Mouse (Mus musculus): ENCODE data around the gene Rhou.

The Rhou gene

DNA sequence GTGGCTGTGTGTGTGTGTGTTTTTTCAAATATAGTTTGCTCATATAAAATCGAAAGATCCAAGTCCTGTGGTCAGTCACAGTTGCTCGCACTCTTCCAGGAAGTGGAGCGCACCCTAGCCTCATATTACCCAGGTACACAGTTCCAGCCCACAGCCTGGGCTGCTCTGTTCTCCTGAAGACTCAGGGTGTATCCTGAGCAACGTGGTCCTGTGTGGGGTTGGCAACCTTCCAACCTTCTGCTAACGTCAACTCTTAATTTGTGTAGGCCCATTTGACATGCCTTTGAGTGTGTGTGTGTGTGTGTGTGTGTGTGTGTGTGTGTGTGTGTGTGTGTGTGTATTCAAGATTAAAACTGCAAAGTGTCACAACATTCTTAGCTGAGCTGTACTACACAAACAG is 43.6 kb downstream of the Rhou start:
- DNase-seq, result peak in 1 of 2 experiments; percentile 46

DNA sequence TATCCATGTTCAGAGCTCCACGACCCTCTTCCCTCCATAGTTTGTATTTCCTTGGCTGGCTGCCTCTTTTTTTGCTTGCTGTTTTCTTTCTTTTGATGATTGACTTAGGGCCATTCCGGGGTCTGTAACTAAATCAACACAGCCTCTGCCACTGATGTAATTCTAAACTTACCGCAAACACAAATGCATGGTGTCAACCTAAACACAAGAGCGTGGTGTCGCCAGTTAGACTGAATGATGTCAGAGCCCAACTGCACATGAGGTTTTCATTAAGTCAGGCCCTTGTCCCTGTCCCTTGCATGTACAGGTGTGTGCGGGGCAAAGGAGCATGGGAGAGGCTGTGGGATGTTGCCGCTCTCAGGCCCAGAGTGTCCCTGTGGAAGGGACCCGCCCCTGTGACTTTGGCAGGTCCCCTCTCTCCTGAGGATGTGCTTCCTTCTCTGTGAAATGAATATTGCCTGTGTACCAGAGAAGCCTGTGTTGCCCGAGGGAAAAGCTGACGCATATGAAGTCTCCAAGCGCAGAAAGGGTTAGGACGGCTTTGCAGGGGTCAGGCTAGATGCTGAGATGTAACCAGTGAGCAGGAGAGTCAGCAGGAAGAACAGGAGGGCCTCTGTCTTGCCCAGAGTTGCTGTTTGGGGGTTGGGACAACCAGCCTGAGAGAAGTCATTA is 46.8 kb downstream of the Rhou start:
- no peak for DNase-seq

DNA sequence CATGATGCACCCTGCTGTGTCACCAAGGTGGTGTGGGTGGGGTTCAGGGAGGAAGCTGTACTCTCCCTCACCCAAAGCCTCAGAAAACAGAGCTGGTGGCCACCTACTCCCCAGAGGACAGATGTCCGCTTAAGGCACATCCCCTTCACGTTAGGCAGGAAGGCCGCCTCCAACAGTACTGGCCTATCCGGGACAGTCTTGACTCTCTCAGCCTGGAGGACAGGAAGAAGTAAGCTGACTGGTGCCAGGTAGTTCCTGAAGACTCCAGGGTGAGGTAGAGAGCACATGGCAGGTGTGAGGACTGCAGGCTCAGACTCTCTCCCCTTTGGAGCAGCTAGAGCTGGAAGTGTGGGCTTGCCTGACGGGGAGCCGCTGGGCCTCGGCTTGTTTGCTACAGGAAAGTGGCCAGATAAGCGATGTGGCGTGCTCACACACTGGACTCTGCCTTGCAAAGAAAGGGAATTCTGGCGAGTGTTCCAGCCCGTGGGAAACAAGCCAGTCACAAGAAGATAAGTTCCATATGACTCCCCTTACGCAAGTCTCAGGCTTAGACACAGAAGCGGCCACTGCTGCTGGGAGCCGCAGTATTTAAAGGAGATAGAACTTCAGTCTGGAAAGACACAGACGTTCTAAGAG is 48.3 kb downstream of the Rhou start:
- DNase-seq, result peak; percentile 61 to 64

DNA sequence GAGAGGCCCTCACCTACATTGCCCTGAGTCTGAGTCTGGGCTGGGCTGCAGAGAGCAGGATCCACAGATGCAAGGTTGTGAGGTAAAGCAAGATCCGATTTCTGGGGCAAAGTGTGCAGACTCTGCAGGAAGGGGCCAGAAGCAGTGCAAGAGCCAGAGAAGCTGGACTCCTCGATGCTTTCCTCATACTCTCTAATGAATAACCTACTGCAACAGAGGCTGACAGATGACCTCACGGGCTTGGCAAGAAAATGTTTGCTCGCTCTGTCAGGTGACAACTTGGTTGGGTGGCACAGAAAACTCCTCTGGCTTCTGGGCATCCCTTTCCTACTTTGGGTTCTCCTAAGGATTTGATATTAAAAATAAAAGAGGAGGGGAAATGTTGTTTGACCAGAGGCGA is 51.6 kb downstream of the Rhou start:
- no peak for DNase-seq

DNA sequence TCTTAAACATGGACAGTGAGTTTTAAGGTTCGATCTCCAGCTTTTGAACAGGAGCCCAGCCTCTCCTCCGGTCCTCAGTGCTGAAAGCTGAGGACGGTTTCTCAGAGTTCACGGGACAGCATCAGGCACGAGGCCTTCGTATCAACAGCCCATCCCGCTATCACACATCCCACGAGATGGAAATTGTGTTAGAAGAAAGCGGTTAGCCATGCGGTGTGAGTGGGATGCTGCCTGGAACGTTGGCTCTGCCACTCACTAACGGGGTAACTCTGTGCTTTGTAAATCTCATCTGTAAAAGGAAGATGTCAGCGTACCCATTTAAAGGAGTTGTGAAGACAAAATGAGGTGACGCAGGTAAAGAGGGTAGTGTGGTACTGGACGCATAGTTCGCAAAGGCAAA is 53.4 kb downstream of the Rhou start:
- DNase-seq, result no peak

DNA sequence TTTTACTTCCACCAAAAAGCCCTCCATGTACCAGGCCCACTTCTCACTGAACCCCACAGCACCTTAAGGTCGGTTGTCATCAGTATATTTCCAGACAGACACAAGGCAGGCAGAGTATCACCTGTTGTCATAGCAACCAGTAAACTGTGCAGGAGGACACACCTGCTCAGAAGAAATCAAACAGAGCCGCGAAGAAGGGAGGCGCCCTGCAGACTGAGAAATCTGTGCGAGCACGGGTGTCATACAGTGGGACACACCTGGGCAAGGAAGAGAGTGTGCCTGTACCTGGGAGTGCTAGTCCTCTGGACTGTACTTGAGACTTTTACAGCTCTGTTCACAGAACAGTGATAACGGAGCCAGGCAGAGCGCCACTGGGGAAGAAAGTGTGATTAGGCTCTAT is 55.0 kb downstream of the Rhou start:
- no peak for DNase-seq

DNA sequence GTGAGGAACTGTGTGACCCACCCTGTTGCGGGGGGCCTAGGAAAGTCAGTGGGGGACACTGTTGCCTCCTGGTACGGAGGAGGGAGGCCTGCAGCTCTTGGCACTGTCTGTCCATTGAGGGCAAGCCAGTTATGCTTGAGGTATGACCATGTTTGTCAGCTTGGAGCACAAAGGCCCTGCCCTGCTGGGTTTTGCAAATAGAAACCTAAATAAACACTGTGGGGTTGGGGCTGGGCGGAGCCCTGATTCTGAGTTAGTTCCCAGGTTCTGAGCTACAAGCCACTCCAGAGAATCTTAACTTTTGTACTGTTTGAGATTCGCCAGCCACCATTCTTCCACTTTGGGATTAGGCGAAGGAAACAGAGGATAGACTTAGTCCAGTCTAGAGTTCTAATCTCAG is 56.6 kb downstream of the Rhou start:
- DNase-seq, result peak; percentile 65 to 77
